Mouse (Mus musculus) left cerebral cortex, postnatal 36 days (tissue): ENCODE measurements at regions not wholly inside any gene's neighbourhood (a gene's known extent, or its start where the extent isn't known, plus 50 kb on each side); places are given as distances from the start of the nearest gene placed in this dataset.
A peak's percentile ranks its signal among the peaks of the same experiment; 100 is the strongest.

Source experiments
- DNase-seq, 2 experiments: peaks; one replicate each; pipeline ENCODE4 v3.0.0; 2021 to 2022; ENCODE audit warnings: low spot score in 2 of 2, mixed read lengths in 1 of 2
- intact Hi-C: fragments of 180-260 bp; cut with DNase I; formaldehyde crosslinking; loops from one replicate; pipeline ENCODE4 v1.15.1; 2025

DNA sequence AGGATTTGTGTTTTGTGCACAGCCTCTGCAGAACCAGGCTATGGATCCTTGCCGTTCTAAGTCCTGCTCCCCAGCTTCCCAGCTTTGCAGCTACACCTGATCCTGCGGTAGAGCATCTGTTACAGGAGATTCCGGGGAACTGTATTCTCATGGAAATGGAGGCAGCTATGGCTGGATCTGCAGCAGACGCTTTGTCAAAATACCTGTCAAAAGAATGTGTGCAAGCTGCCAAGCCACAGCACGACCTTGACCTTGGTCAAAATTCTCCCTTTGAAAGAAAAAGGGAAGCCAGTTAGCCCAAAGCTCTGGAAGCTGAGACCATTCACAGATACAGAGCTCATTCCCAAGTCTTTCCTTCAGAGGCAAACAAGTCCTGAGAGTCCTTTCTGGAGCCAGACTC lies 255.3 kb downstream of the Med13l start:
- intact Hi-C loops = no loop called here
- no peak for DNase-seq

DNA sequence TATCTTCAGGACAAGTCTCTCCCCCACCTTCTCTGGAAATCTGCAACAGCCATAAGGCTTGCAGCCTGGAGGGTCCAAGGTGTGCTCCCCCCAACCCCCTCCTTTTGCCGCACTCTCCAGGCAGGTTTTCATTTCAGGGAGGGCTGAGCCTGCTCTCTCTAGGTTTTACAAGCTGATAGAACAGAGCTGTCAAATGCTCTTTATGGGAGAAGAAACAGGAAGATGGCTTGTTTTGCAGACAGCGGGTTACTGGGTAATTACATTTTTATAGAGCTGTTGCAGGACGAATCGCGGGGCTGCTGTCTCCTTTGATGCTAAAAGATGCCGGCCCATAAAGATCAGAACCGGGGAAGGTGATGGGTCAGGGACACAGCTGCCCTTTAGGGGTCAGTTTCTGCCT lies 257.8 kb downstream of the Med13l start:
- no peak for DNase-seq
- intact Hi-C loops = no loop called here

DNA sequence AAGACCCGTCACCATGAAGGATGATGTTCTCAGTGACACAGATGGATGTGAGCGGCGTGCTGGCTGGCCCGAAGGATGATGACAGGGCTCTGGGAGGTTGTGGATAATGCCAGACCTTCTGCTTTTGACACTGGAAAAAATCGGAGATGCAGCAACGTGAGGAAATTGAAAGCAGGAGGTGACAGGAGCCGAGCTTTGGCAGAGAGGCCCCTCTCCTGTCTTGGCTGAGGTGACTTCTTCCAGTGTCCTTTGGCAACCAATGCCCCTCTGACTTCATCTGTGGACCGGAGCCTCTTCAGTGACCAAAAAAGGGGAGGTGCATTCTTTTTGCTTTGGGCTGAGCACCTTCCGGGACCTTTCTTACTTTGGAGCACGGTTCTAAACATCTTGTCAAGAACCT lies 264.3 kb downstream of the Med13l start:
- no peak for DNase-seq
- intact Hi-C loops = no loop called here

DNA sequence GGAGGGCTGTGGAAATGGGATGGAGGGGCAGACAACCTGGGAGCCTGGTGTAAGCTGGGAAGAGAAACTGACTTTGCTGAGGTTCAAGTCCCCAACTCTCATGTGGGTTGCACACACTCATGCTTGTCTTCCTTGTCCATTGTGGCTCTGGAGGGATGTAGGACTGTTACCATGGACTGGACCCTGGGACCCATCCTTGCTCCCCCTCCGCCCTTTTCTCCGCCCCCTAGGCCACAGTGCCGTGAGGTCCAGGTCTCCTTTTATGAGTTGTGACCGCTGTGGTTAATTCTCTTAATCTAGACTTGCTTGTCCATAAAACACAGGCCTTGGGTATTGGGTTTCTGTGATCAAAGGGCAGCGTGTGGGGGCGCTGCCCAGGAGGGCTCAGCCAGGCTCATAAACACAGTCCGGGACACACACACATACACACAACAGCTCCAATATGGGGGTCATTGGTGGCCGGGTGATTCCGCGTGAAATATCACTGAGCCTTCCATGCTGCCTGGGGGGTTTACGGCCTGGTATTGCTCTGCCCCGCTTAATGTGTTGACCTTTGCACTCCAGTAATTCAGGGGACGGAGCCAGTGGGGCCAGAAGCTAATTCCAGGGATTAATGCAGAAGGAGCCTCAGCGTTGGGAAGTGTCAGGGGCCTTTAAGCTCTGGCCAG lies 268.7 kb downstream of the Med13l start:
- intact Hi-C loops = no loop called here
- no peak for DNase-seq

DNA sequence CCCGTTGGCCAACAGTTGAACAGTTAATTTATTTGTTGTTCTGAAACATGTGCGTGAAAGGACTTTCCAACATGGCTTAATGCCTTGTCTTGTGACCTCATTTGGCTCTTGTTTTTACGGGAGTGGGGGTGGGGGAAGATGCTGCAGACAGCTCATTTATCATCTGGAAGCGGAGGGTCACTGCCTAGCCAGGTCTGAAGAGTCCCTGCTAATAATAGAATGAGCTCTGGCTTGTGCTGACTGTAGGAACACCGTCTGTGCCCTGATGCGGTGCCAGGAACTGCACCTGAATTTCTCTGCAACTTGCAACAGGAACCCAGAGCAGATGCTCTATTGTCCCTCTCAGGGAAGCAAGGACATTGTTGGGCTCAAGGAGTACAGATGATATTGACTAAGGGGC lies 272.2 kb downstream of the Med13l start:
- intact Hi-C loops = no loop called here

DNA sequence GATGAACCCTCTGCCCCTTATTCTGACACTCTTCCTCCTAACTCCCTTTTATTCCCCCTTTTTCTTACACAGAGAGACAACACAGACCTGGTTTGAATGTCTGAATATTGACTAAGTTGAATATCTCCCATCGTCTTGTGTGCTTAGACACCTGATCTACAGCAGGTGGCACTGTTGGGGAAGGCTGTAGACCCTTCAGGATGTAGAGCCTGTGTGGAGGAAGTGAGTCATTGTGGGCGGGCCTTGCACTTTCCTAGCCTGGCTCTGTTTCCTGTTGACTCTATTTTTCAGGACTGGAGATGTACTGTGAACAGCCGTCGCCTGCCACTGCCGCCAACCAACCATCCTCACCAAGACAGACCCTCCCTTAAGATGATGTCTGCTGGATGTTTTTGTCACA lies 273.6 kb downstream of the Med13l start:
- intact Hi-C loops = no loop called here
- no peak for DNase-seq

More for the DNA sequence above, 272.2 kb downstream of the Med13l start:
- no peak for DNase-seq

DNA sequence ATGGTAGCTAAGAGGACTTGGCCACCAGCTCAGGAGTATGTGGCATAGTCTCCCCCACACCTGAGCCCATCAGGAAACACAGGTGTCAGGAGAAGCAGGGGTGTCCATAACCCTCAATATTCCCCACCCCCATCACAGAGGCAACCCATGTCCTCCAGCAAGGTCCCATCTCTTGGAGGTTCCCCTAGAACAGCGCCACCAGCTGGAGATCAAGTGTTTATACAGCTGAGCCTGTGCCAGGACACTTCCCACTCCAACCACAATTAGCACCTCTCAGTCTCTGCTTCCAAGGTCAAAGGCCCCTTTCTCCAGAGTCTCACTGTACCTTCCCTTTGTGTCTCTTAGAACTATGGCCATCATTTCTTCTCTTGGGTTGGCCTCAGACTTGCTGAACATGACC lies 276.5 kb downstream of the Med13l start:
- intact Hi-C loops = no loop called here
- no peak for DNase-seq

DNA sequence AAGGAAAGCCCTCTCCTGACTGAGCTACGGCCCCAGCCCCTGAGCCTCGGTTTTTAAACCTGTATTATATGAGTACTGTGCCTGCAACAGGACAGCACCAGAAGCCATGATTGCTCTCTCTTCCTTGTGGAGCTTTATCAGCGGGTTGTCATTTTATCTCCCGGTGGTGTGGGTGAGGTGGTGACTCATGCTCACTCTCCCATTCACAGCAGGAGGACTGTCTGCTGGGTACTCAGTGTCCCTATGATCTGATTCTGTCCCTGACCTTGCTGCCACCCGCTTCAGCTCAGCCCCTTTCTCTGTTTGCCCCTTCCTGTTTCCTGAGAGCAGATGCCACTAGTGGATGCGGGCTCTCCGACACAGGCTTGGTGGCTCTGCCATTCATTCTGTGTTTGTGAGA lies 277.9 kb downstream of the Med13l start:
- intact Hi-C loops = no loop called here
- no peak for DNase-seq

DNA sequence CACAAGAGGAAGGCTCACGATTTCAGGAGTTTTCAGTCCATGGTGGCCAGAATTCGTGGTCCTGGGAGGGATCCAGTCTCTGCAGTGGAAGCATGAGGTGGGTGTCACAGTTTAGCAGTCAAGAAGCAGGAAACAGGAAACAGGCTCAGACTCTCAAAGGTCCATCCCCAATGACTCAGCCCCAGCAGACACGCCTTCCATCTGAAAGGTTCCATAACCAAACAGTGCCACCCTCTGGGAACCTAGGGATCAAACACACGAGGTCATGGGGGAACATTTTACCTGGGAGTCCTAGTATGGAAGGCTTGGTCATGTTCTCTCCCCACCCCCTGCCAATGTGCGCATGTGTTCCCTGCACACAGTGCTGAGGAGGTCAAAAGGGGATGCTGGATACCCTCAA lies 279.4 kb downstream of the Med13l start:
- no peak for DNase-seq
- intact Hi-C loops = no loop called here

DNA sequence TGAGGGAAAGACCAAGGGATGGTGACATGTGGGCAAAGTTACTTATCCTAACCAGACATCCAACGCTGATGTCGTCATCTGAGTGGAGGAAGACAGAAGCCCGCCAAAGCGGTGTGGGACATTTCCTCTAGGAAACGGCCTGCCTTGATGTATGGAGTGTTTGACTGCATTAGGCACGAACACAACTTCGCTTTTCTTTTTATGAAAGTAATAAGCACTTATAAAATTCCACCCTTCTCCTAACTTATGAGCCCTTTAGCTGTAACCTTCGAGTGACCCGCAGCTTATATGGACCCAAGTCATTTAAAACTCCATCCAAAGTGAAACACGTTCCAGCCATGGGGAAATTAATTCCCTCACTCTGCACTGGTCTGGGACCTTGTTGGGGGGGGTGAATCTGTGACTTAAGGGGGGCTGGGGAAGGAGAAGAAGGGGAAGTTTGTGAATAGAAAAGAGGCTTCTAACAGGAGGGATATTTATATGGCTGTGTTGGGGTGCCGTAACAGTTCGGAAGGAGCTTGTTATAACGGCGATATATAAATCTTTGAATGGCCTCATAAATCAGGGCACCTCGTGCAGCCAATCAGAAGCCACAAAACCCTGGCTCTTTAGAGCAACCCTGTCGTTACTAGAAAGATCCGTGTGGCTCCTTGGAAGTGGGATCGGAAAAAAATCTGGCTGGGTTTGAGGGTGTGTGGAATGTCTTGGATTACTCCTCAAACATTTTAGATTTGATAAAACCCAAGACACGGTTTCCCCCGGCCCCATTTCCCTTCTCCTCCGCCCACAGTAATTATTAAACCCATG lies 280.9 kb downstream of the Med13l start:
- intact Hi-C loops = no loop called here
- DNase-seq = no peak

DNA sequence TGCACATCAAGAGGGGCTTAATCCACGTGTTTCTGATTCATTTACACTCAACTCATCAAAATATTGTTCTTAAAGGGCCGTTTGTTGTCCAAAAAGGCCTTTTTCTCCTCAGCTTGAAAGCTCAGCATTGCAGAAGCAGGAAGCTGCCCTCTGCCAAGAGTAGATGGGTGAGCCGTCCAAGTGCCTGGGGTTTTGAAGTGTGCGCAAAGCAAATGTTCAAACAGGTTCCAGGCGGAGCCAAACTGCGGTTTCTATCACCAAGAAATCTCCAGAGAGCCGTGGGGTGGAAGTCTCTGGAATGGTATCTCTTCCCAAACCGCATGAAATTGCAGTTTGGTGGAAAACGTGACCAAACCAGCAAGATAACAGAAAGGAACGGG lies 281.5 kb downstream of the Med13l start:
- DNase-seq = no peak
- intact Hi-C loops = no loop called here

DNA sequence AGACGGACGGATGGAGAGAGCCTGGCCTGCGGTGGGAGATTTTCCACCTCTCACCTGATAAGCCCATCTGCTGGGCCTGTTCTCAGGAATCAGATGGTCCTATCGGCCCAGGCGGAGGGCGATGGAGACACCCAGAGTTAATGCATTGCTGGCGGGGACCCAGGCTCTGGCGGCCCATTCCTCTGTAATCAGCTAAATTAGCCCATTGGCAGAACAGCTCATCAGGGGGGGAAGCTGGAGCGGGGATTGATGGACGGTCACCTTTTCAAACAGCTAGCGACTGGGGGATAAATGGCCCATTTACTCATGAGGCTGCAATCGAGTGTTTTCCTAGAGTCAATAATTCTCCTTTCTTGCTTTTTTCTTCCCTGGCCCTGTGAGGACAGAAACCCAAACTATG lies 296.5 kb downstream of the Med13l start:
- DNase-seq = no peak

DNA sequence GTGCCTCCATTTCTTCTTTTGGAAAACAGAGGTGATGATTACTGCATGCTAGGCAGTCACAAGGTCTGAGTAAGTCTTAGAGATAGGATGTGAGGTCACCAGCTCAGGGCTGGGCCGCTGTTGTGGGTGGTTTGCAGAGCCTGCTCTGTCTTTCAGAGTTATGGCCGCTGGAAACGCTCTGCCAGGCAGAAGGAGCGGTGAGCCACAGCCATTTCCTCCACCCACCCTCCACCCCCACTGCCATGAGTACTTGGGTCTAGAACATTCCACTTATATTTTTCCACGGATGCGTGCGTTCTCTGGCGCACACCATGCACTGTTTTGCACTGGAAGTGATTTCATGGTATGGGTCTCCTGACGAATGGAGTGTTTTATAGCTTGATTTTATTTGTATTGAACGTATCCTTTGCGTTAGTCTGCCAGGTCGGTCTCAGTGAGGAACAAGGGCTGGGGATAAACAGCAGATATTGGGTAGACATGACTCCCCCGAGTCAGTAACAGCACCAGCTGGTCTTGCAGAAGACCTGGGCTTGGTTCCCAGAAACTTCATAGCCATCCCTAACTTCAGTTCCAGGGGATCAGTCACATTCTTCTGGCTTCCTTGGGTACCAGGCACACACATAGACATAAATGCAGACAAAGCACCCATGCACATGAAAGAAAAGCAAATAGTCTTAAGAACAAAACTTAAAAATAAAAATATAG lies 300.8 kb downstream of the Med13l start:
- intact Hi-C loops = no loop called here
- DNase-seq = peak in 1 of 2 experiments; percentile 15

More for the DNA sequence above, 296.5 kb downstream of the Med13l start:
- intact Hi-C loops = no loop called here

DNA sequence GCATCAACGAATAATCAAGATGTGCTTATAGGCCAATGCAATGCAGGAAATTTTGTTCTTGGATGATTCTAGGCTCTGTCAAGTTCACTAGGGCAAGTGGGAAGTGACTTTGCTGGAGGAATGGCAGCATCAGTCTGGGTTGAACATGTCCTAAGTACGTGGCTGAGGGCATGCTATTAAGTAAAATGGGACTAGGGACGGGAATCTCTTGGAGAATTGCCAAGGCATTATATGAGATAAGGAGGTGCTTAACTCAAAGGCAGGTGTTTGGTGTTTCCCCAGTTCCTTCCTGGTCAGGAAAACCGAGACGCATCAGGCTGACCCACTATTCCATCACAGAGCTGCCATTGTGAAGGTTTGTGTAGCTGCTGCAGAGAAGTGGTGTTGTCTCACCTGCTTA lies 307.0 kb downstream of the Med13l start:
- no peak for DNase-seq
- intact Hi-C loops = no loop called here

DNA sequence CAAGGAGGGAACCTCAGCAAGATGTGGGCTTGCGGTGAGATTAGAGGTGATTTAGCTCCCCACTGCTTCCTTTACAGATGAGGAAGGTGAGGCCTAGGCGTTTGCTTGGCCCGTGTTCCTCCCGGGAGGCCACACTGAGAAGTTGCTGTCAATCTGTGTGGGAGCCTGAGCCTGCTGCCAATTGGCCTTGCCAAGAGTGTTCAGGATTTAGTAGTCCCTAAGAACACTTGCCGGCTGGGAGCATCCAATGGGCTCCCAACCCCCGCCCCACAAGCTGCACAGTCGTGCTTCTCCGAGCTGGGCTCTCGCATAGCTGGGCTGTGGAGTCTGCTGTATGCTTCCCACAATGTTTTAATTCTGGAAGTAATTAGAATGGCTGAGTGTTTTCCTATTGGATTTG lies 308.9 kb downstream of the Med13l start:
- DNase-seq = peak in 1 of 2 experiments; percentile 5
- intact Hi-C loops = no loop called here

DNA sequence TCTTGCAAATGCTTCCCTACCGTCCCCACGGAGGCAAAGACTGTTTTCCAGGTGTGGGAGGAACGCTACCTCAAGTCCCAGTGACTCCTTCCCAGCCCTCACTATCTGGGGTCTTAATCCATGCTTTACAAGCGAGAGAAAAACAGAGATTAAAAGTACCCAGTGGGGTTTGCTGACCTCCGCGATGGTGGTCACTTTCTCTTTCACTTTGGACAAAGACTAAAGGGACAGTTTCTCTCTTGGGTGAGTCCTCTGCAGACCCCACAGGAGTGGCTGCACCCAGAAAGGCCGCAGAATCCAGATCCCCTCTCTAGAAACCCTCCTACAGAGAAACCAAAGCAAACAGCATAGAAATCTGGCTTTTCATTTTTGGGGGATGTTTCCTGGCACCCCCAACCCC lies 313.4 kb downstream of the Med13l start:
- DNase-seq = no peak
- intact Hi-C loops = loop anchor here (10.0 kb wide), 1 partner anchor 961 kb away; the partner anchor contains the start of gene Tbx5

DNA sequence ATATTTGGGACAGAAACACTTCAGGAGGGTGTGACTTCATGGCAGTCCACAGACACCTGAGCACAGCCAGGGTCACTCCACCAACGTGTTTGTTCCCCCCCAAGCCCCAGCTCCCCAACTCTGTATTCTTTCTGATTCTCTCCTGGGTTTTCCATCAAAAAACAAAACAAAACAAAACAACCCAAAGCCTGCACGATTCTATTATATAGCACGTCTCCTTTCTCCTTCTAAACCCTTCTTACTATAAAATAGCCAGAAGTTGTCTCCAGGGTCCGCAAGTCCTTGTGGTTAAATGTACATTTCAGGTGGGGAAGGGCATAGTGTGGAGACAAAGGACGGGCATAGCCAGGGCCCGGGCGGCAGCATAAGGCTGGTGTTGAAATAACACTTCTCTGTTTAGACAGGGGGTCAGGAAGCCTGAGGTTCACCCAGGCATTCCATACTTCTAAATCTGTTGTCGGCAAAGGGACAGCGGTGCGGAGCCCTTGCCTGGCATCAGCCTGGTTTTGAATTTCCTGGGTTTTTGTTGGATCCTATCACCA lies 314.7 kb downstream of the Med13l start:
- intact Hi-C loops = loop anchor here (5.0 to 10.0 kb wide), 2 partner anchors 93 to 960 kb away; partner anchors contain the start of gene Tbx5
- DNase-seq = no peak

DNA sequence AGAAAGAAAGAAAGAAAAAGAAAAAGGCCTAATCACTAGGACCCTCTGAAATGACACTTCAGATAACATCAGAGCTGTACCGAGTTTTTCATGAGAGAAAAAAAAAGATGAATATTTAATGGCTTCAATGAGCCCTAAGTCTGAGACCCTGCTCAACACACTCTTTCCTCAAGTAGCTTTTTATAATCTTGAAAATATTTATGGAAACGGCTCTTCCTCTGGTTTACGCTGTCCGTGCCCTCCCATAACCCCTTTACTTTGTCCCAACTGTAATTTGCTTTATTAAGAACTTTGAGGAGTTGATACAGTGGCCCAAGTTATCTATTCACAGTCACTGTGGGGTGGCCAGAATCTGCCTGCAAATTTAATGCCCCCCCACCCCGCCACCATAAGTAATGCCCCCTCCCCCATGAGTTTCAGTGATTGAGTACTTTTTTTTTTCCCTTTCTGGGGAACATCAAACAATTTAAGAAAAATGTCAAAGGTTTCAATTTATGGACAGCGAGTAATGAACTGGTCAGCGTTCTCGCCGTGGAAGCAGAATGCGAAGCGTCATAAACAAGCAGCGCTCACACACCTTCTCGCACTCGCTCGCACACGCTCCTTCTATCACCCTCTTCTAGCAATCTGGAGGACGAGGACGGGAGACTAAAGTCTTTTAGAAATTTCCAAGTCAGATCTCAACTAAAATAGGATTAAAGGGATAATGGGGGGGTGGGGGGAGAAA lies 316.3 kb downstream of the Med13l start:
- no peak for DNase-seq
- intact Hi-C loops = loop anchor here (5.0 to 10.0 kb wide), 2 partner anchors 94 to 958 kb away; partner anchors contain the start of gene Tbx5

DNA sequence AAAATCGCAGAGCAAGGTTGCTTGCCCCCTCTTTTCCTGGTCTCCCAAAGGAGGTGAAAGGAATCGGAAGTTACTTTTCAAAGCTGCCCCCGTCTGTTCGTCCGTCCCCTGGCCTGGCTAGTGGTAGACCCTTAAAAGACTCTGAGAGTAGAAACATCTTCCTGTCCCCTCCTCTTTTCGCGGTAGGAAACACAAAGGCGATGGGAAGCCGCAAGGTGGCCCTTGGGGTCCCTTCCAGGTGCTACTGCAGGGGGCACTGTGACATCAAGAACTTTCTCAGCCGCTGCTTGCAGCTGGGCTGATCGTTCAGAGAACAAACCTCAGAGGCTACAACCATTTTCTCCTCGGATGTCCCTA lies 316.8 kb downstream of the Med13l start:
- no peak for DNase-seq
- intact Hi-C loops = loop anchor here (5.0 to 10.0 kb wide), 2 partner anchors 95 to 958 kb away; partner anchors contain the start of gene Tbx5

DNA sequence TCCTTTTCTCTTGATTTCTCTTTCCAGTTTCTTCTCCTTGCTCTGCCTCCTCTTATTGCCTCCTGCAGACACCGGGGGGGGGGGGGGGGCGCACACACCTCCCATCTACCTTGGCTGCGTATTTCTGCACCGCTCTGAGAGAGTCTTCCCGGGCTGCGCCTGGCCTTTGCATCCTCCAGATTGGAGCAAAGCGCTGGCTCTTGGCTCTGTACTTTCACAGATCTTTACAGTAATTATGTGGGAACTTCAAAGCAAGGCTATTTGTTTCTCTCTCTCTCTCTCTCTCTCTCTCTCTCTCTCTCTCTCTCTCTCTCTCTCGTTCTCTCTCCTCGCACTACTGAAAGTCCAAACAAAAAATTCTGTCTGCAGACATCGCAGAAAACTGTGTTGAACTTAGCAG lies 317.4 kb downstream of the Med13l start:
- DNase-seq = no peak
- intact Hi-C loops = loop anchor here (5.0 to 10.0 kb wide), 2 partner anchors 96 to 957 kb away; partner anchors contain the start of gene Tbx5
